Mouse (Mus musculus) mouse trophoblast stem cell (cell line): ENCODE measurements around the gene Pxt1.

Experiments
- in situ Hi-C, 2 experiments: fragments of 300-500 bp; cut with MseI, MboI; formaldehyde crosslinking; loops; 2 replicates in 1 of 2; 3 replicates in 1 of 2; pipeline ENCODE4 v1.15.1; 2025

The Pxt1 gene

DNA sequence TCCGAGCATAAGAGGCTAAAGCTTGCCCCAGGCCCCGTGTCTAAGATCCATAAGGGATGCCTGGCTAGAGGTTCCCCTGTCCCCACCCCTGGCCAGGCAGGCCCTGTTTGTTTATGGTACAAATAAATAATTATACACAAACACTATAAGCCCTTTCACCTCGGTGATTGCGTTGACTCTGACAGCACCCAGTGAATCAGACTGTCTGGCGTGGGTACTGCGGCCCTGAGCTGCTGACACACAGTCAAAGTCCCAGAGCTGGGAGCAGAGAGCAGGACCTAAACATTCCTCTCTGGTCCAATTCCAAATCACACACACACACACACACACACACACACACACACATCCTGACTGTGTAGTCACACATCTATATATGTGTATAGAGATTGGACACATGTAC lies 29.7 kb downstream of the Pxt1 start:
- in situ Hi-C loops: no loop called here

DNA sequence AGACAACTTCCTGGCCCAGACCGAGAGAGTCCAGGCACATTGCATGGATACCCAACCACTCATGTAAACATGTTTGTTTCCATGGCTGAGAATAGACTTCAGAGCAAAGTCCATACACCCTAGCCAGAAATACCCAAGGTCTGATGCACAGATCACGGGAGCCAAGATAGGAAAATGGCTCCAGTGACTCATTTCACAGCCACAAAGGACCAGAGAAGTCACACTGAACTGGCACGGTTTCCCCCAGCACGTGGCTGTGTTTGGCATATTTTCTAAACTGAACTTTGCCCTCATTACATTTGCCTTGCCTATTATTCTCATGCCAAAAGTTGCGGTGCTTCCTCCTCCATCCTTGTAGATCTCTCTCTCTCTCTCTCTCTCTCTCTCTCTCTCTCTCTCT lies 30.4 kb downstream of the Pxt1 start:
- in situ Hi-C loops: no loop called here

DNA sequence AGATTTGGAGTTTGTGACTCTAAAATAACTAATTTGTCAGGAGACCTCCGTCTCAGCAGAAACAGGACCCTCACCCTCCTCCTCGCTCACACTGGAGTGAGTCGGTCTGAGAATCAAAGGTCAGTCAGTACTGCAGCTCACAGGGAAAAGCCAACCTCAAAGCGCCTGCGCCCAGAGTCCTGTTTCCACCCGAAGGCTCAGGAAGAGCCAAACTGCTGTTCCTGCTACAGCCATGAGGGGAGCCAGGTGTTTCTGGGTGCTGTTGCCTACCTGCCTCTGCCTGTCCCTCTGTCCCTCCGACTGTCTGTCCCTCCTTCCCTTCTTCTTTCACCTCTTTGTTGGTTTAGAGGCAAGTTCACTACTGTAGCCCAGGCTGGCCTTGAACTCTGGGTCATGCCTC lies 33.5 kb downstream of the Pxt1 start:
- in situ Hi-C loops: no loop called here

DNA sequence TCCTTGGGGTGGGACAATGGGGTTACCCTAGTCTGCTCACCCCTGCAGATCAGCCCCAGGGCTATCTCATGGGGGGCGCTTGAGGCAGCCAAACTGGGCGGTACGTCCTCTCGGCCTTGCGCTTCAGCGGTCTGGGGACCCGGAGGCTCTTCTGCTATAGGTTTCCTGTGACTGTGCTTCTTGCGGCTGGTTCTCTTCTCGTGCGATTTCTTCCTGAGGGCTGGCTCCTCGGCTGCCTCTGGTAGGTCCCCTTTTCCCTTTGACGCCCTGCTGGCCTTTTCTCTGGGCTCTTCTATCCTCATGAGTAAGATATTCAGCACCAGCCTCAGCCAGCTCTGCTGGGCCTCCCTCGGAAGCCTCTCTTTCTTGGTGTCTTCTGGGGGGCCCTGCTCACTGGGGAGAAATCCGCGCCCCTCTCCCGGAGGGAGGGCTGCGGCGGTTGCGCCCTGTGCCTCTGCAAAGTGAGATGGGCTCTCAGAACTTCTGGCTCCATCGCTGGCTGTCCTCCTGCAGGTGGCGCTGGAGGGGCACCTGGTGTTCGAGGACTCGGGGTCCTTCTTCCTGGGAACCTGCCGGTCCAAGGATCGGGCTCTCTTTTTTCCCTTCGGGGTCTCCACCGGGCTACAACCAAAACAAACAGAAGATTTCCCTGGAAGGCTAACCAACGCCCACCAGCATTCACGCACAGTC lies 34.2 kb downstream of the Pxt1 start:
- in situ Hi-C loops: no loop called here

DNA sequence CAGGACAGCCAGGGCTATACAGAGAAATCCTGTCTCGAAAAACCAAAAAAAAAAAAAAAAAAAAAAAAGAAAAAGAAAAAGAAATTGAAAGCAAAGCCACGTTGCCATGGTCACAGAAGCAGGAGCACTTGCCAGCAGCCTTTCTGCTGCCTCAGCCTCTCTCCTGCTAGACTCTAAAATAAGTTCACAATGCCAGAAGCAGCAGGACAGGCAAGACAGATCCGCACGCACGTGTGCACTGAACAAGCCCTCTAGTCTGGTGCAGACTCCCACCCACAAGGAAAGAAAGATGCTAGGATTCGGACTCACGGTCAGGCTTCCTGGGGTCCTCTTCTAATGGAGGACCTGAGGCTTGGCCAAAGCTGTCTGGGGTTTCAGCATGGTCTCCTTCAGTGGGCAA lies 35.7 kb downstream of the Pxt1 start:
- in situ Hi-C loops: no loop called here

DNA sequence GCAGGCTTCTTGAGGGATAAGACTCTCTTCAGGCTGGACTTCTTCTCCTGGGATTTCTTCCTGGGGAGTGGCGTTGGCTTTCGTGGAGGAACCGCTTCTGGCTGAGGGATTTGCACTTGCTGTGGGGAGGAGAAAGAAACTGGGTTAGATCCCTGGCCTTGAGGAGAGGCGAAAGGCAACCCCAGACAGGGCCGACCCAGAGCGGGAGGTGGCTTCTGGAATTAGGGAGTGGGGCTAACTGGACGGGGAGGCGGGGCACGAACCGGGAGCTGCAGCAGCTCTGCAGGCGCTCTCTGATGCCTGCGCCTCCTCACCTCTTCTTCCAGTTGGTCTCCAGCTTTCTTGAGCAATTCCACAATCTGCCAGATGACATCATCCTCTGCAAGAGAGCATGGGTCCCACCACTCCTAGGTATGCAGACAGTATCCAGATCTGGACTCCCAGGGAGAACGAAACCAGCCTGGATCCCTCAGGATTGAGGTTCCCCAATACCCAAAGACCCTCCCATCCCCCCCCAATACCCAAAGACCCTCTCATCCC lies 38.2 kb downstream of the Pxt1 start:
- in situ Hi-C loops: no loop called here

DNA sequence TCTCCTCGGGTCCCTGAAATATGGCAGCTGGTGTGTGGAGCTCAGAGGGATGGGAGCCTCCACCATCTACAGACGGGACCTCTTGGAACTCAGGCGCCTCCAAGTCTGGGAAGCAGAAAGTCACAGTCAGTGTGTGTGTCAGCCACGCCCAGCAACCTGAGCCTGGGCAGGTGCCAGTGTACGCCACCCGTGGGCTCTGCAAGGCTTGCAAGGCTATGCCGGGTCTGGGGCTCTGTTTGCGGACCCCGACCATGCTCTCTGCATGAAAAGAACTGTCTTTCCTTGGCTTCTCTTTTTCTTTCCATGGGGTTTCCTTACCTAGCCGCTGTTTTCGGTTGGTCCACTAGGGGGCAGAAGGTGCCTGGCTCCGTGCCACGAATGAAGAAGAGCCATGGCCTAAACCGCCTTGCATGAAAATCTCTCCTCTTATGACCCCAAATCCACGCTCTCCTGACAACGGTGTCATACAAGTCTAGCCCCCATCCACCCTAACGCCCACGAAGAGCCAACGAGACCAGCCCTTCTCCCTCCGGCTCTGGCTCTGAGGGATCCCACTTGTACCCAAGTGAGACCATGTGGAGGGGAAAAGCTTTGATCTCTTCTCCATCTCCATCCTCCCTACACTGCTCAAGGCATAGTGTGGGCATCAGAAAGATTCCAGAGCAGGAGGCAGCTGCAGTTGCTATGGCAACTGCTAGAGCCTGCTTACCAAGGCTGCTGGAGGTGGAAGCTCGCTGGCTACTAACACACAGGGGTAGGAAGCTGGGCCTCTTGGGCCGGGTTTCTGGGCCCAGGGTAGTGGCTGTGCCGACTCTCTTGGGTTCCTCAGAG lies 38.9 kb downstream of the Pxt1 start:
- in situ Hi-C loops: no loop called here

DNA sequence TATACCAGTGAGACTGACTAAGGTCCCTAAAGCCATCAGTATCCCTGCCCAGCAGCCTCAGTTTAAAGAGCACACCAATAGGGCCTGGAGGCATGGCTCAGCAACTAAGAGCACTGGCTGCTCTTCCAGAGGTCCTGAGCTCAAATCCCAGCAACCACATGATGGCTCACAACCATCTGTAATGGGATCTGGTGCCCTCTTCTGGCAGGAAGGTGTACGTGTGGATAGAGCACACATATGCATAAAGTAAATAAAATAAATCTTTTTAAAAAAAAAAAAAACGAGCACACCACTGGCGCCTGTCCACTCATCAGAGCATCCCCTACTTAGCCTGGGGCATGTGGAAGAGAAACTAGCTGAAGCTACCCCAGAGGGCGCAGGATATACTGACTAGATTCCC lies 42.1 kb downstream of the Pxt1 start:
- in situ Hi-C loops: no loop called here

DNA sequence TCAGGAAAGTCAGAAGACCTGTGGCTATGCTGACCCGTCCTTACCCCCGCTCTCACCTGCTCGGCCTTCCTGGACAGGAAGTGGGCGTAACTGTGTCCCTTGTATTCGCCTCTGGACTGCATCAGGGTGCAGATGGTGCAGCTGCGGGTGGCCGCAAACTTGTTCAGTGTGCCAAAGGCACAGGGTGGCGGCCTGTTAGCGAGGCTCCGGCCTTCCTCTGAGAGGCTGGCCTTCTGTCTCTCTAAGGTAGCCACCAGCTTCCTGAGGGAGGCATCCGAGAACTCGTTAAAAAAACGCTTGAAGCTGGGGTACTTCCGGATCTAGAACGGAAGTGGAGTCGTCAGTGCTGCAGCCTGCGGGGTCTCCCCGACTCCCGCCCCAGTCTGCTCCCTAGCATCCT lies 44.2 kb downstream of the Pxt1 start:
- in situ Hi-C loops: no loop called here

DNA sequence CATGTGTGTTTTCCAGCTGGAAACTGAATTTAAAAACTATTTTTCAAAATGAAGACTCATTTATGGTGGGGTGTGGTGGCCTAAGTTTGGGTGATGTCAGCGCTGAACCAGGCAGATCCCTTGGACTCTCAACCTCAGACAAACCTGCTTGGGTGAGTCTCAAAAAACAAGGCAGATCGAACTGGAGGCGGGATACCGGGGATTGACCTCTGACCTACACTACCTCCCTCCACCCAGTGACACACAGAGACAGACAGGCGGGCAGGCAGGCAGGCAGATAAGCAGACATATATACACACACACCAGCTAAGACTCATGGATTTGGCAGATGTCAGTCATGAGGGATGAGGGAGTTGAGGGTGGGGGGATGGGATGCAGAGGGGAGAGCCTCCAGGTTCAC lies 45.4 kb downstream of the Pxt1 start:
- in situ Hi-C loops: no loop called here

DNA sequence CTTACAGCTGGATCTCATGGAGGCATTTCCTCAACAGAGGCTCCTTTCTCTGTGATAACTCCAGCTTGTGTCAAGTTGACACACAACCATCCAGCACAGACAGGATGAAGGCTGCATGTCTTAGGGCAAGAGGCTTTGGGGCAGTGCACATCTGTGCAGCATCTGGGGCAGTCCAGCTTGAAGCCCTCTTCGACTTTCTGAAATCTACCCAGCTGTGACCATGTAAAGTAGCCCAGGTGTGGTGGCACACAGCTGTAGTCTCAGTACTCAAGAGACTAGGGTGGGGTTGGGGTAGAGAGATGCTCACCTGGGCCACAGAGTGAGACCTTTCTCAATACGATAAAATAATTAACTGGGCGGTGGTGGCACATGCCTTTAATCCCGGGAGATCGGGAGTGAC lies 45.8 kb downstream of the Pxt1 start:
- in situ Hi-C loops: no loop called here

DNA sequence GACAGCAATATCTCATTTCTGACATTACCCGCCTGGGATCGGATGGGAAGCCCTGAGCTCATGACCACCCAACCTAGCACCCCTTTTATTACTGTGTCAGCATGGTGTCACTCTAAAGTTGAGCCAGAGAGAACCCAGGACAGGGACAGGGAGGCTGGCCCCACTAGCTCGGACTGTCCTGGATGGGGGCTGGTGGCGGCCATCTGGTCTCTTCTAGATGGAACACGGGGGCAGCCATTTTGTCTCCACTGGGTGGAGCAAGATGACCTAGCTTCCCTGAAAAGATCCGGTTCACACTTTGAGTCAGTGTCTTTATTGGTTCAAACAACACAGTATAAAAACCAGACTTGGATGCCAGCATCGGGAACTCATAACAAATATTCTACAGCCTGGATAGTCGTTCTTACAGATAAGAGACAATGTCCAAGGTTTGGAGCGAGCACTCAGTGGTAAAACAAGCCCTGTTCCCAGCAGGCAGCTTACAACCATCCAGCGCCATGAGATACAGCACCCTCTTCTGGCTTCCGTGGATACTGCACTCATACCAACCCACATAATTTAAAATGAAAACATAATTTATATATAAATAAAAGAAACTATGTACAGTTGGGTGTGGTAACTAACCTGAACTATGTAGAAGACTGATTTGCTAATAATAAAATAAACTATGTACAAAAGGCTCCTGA lies 47.4 kb downstream of the Pxt1 start:
- in situ Hi-C loops: no loop called here

DNA sequence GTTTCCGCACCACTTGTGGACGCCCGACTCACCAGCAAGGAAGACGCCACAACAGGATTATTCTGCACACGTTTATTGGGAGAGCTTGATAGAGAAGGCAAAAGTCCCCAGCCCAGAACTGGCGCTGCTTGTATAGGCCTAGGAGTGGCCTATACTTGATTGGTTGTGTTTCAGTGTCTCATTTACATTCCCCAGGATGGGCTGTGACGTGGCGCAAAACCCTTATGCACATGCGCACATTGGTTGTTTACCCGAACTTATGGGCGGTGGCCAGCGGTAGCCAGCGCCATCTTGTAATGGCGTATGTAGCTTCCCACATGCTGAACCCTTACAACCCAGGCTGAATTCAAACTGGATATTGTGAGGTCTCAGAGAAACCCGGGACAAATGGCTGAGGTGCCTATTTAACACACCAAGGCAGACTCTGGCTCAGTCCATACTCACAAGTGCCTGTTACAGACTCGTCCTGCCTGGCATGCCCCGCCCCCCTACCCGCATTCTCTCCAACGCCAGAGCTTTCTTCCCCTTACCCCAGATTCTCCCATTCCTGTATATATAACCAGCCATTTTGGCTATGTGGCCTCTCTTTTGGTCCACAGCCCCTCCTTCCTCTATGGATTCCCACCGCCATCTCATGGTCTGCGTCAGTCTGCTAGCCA lies 48.3 kb downstream of the Pxt1 start:
- in situ Hi-C loops: no loop called here

DNA sequence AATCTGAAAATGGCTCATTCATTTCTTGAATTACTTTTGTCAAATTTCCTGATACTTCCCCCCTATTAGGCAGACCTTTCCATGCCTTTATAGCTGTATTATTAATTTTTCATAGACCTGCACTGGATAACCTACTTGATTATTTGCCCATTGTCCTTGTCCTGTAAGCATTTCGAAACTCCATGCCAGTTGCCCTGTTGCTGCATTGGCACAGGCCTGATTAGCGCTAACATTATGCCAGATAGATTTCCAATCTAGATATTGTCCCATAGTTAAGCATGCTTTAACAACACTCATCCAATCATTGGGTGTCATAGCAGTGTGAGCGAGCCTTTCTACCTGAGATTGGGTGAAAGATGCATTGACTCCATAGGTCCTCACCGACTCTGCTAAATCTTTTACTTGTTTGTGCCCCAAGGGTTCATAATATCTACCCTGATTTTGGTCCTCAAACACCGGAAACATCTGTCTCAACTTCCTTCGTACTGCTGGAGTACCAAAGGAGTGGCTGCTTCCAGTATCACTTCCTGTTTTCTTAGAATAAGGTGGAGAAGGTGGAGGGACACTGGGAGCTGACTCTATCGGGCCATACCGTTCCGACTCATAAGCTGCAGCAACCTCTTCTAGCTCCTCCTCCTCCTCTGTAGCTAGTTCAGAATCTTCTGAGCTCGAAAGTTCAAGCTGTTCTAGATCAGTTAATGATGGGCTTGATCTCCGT lies 49.4 kb downstream of the Pxt1 start:
- in situ Hi-C loops: no loop called here

DNA sequence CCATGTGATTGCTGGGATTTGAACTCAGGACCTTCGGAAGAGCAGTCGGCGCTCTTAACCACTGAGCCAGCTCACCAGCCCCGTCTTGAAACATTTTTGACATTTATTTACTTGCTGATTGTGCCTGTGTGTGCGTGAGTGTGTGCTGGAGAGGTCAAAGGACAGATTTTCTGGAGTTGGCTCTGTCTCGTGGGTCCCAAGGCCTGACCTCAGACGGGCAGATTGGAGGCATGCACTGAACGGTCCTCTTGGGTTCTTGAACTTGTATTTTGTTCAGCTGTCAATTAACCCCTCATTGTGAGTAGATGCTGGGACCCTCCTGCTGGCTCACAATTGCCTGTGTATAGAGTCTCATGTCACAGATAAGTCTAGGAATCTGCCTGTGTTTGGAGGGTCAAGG lies 57.4 kb downstream of the Pxt1 start:
- in situ Hi-C loops: no loop called here

DNA sequence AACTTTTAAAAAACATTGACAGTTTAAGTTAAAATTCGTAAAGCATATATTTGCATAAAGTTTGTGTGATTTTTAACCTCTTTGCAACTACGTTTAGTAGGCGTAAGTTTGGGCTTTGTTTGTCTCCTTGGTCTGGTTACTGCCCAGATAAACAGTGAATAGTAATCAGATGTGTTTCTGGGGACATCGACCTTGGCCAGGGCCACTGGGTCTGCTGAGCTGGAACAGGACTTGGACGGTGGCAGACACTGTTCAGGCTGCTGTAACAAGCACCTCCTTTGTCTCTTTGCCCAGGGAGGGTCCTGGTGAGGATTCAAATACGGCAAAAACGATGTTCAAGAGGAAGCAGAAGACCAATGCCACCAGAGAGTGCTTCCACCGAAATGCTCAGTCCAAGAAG lies 58.4 kb downstream of the Pxt1 start:
- in situ Hi-C loops: no loop called here
